Mouse (Mus musculus) heart, embryonic 16.5 days (tissue): Measurements from ENCODE around the gene Evx1. TPM values are rescaled to one million over a fixed set of nuclear protein-coding genes. Genes with fewer than 3 reads are reported as not detected.
A peak's percentile ranks its signal among the peaks of the same experiment; 100 is the strongest.

Source experiments
- ATAC-seq: fragments of 200-750 bp; cut with Nextera tagmentation; replicated peaks from 2 replicates; pipeline ENCODE4 v1.8.0; 2017; ENCODE audit warnings: moderate number of reproducible peaks; ENCODE audit not compliant: insufficient read depth, low FRiP score; ENCODE audit errors: extremely low read depth
- H3K27ac ChIP-seq: fragments of 300-500 bp; sonication (generic); 2 replicates; pipeline ENCODE4 v1.5.1; 2014; ENCODE audit warnings: mild to moderate bottlenecking, low read length, control low read depth, moderate library complexity
- H3K27me3 ChIP-seq: fragments of 300-500 bp; sonication (generic); 2 replicates; pipeline ENCODE4 v1.6.1; 2014; ENCODE audit warnings: low read length, mixed read lengths; ENCODE audit not compliant: control insufficient read depth, insufficient read depth
- H3K36me3 ChIP-seq: fragments of 300-500 bp; sonication (generic); 2 replicates; pipeline ENCODE4 v1.6.1; 2014; ENCODE audit not compliant: control insufficient read depth, insufficient read depth
- H3K4me1 ChIP-seq: fragments of 300-500 bp; sonication (generic); 2 replicates; pipeline ENCODE4 v1.6.1; 2014; ENCODE audit warnings: low read length, mixed read lengths; ENCODE audit not compliant: control insufficient read depth, insufficient read depth
- H3K4me2 ChIP-seq: fragments of 300-500 bp; sonication (generic); 2 replicates; pipeline ENCODE4 v1.6.1; 2014; ENCODE audit warnings: low read depth, mild to moderate bottlenecking, control low read depth, low read length
- H3K4me3 ChIP-seq: fragments of 300-500 bp; sonication (generic); 2 replicates; pipeline ENCODE4 v1.5.1; 2014; ENCODE audit warnings: mild to moderate bottlenecking, control low read depth, low read length
- H3K9ac ChIP-seq: fragments of 300-500 bp; sonication (generic); 2 replicates; pipeline ENCODE4 v1.6.1; 2014; ENCODE audit warnings: low read length, control low read depth
- H3K9me3 ChIP-seq: fragments of 300-500 bp; sonication (generic); replicated peaks from 2 replicates; pipeline ENCODE4 v1.6.1; 2016; ENCODE audit warnings: low read length; ENCODE audit not compliant: control insufficient read depth
- WGBS: fragments of 180-500 bp; shearing (Covaris S2); extraction: QIAGEN DNeasy Blood & Tissue Kit; methylation state at CpG from one replicate; pipeline ENCODE4 v1.1.7; 2014; 5-methylcytosine and 5-hydroxymethylcytosine counted together
- polyA plus RNA-seq: library from polyadenylated mRNA; unstranded; fragments of >200 nt; fragmentation: Nextera tagmentation; extraction: Ambion mirVana; gene quantifications from 2 replicates; pipeline ENCODE4 v1.2.1, GENCODE M21; 2015

Evx1 gene
- polyA plus RNA-seq, 1 experiment from 2014 or later: not detected

DNA sequence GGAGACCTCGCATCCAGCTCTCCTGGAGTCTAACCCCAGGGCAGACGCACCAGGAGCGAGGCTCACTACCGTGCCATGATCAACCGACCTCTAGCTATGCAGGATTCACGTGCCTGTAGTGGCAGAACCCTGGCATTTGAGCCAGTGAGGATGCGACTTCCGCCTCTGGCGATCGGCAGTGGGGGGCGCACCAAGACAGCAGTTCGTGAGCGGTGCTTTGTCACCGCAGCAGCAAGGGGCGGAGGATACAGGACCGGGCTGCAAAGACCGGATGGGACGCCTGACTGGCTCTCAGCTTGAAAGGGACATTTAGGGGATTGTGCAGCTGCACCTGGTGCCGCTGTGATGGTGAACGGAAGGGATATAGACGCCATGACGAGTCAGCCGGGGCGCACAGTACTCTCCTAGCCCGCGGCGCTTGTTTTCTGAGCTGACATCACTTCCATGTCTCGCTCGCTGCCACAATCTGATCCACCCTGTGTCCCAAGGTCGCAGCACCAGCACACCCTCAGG is 7.4 kb upstream of the Evx1 start:
- 1% methylated on average over 30 of the region's 30 CpGs for WGBS
- H3K4me2 ChIP-seq: peak overlapping the region; percentile 63
- H3K27me3 ChIP-seq: peaks cover 62% of the 10 kb centered on the region
- H3K27ac ChIP-seq: no peak overlapping the region
- ATAC-seq: peak; percentile 32
- H3K36me3 ChIP-seq: no peaks in the 10 kb centered on the region
- peak overlapping the region; percentile 48 for H3K4me3 ChIP-seq
- peaks cover 6% of the 10 kb centered on the region; the same call in 1 of the 2 replicates for H3K4me1 ChIP-seq
- no peaks in the 10 kb centered on the region for H3K9me3 ChIP-seq
- peak overlapping the region; percentile 0; the same call in 1 of the 2 replicates for H3K9ac ChIP-seq

DNA sequence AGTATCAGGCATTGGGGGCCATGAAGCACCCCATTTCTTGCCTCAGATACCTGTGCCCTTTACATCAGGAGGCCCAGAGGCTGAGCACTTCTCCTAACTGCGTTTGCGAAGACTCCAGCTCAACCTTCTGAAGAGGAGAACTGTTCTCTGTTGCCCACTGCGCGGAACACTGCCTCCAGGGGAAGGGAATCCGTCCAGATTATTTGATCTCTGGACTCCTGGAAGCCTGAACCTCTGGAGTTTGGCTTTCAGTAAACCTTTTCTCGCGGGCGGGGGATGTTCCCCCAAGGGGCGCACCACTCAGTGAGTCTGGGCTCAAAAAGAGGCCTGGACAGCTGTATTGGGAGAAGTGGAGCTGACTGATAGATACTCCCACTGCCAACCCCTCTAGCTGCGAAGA is 3.5 kb upstream of the Evx1 start:
- Histone ChIP-seq H3K4me2 (no peak overlapping the region), H3K27ac (no peak overlapping the region), H3K9ac (no peak overlapping the region), H3K9me3 (no peaks in the 10 kb centered on the region), H3K4me3 (no peak overlapping the region), H3K27me3 (peaks cover 90% of the 10 kb centered on the region), H3K36me3 (no peaks in the 10 kb centered on the region), H3K4me1 (peaks cover 6% of the 10 kb centered on the region)
- ATAC-seq: no peak
- 33% methylated on average over 10 of the region's 10 CpGs for WGBS

- no peak for ATAC-seq
- peaks cover 6% of the 10 kb centered on the region for H3K4me1 ChIP-seq
- no peaks in the 10 kb centered on the region for H3K36me3 ChIP-seq
- WGBS: 1% methylated on average over 24 of the region's 24 CpGs
- peaks cover 92% of the 10 kb centered on the region for H3K27me3 ChIP-seq
- H3K4me2 ChIP-seq: peak overlapping the region; percentile 10
- H3K27ac ChIP-seq: no peak overlapping the region
- no peaks in the 10 kb centered on the region for H3K9me3 ChIP-seq
- peak overlapping the region; percentile 11 for H3K4me3 ChIP-seq
- H3K9ac ChIP-seq: no peak overlapping the region
Observed at GRCm38 (mm10) chr6:52310366-52310765, 2.9 kb upstream of the Evx1 start.

DNA sequence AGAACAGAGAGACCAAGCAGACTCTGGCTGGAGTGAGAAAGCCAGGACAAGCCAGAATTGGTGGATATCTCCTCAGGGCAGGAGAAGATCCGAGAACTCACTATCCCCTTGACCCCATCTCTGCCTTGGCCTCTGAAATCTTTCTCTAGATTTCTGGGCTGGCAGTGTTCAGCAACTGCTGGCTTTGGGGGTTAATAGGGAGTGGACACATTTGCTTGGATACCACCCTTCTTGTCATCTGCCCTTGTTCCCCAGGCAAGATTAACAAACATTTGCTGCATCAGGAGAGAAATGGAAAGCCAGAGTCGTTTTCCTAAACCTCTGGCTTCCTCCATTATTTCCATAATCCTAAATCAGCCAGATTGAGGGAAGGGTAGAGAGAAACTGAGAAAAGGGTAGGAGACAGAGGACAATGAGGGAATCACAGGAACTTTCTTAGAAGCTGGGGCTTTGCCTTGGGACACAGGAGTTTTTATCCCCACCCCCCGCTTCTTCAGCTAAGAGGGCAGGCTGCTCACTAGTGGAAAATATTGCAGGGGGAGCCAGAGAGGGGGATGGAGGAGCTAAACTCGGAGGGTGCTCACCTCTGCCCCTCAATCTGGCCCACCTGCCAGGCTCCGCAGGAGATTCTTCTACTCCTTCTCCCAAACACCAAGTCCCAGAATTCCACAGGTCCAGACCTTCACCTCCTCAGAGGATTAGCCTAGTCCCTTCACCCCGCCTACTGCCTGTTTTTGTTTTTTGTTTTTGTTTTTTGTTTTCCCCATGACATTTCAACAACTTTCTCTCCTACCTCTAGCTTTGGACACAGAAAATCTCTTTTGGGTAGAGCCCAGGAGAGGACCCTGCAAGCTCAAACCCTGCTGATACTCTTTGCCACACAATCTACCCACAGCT is 1.4 kb upstream of the Evx1 start:
- H3K4me1 ChIP-seq: peaks cover 9% of the 10 kb centered on the region
- H3K27ac ChIP-seq: no peak overlapping the region
- no peak overlapping the region for H3K9ac ChIP-seq
- WGBS: 5% methylated on average over 6 of the region's 6 CpGs
- no peaks in the 10 kb centered on the region for H3K36me3 ChIP-seq
- ATAC-seq: no peak
- no peak overlapping the region for H3K4me2 ChIP-seq
- peaks cover 95% of the 10 kb centered on the region for H3K27me3 ChIP-seq
- no peak overlapping the region for H3K4me3 ChIP-seq
- H3K9me3 ChIP-seq: no peaks in the 10 kb centered on the region

GRCm38 (mm10) chr6:52312558-52312915 is 761 bp upstream of the Evx1 start:
- Histone ChIP-seq H3K36me3 (no peaks in the 10 kb centered on the region), H3K27ac (no peak overlapping the region), H3K9ac (no peak overlapping the region), H3K27me3 (peaks cover 95% of the 10 kb centered on the region), H3K4me1 (peaks cover 9% of the 10 kb centered on the region), H3K4me2 (no peak overlapping the region), H3K4me3 (no peak overlapping the region), H3K9me3 (no peaks in the 10 kb centered on the region)
- ATAC-seq: no peak
- WGBS: 3% methylated on average over 8 of the region's 8 CpGs

DNA sequence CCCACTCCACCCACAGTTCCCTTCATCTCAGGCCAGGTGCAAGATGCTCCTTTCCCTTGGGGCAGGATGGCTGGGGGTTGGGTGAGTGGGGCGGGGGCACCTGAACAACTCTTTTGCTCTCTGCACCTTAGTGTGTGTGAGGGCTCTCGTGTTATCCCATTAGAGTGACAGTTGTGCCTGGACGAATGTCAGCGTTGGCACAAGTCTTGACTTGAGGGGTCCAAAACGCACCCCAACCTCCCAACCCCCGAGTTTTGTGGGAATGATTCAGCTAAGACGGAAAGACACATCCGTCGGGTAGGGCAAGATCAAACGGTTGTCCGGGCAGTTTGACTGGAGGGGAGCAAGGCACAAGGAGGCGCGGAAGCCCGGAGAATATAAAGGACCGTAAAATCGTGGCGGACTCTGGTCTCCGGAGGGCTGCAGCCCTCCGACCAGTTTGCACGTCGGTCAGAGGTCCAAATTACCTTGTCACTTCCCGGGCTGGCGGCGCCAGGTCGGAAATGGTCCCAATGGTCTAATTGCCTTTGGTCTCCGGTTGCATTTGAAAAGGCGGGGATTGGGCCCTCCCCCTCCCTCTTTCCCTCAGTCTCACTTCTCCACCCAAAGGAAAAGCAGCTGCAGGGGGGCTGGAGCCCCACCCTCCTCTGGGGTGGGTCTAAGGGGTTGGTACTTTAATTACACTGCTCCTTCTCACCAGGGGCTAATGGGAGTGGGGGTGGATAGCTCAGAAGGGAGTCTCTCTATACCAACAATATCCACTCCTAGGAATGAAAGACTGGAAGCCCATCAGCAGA is 1.2 kb downstream of the Evx1 start:
- Histone ChIP-seq H3K27me3 (peaks cover 95% of the 10 kb centered on the region), H3K4me1 (peaks cover 9% of the 10 kb centered on the region), H3K36me3 (no peaks in the 10 kb centered on the region), H3K4me3 (no peak overlapping the region; the same call in 1 of the 2 replicates), H3K27ac (no peak overlapping the region), H3K4me2 (no peak overlapping the region), H3K9ac (no peak overlapping the region), H3K9me3 (no peaks in the 10 kb centered on the region)
- 1% methylated on average over 27 of the region's 27 CpGs for WGBS
- ATAC-seq: no peak

DNA sequence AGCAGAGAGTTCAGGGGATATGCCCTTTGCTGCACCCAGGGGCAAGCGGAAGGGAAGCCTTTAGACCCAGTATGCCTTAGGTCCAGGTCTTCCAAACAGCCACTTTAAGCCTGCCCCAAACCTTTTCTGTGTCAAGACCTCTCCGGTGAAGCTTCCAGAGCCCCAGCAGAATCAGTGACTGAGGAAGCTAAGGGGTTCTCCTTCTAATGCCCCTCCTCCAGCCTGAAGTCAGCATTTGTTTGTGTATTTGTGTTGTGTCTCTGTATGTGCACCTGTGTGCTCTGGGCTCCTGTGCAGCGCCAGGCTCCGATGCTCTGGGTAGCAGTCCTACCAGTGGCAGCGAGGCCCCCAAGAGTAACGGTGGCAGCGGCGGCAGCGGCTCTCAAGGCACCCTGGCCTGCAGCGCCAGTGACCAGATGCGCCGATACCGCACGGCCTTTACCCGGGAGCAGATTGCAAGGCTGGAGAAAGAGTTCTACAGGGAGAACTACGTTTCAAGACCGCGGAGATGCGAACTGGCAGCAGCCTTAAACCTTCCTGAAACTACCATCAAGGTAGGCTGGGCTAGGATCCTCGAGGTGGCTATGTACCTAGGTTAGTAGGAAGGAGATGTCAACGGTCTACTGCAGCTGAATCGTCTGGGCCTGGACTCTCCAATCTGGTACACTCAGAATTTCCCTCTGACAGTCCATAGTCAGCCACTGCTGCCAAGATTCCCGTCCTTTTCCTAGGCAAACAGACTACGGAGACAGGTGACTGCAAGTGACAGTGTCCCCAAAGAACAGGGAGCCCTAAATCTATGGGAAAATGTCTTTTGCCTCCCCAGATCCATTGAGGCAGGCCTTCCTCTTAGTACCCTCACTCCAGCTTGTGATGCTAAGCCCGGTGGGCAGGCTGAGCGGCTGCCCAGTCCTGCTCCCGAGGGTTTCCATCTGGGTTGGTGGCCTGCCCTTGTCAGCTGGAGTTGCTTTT is 2.4 kb downstream of the Evx1 start:
- no peak for ATAC-seq

DNA sequence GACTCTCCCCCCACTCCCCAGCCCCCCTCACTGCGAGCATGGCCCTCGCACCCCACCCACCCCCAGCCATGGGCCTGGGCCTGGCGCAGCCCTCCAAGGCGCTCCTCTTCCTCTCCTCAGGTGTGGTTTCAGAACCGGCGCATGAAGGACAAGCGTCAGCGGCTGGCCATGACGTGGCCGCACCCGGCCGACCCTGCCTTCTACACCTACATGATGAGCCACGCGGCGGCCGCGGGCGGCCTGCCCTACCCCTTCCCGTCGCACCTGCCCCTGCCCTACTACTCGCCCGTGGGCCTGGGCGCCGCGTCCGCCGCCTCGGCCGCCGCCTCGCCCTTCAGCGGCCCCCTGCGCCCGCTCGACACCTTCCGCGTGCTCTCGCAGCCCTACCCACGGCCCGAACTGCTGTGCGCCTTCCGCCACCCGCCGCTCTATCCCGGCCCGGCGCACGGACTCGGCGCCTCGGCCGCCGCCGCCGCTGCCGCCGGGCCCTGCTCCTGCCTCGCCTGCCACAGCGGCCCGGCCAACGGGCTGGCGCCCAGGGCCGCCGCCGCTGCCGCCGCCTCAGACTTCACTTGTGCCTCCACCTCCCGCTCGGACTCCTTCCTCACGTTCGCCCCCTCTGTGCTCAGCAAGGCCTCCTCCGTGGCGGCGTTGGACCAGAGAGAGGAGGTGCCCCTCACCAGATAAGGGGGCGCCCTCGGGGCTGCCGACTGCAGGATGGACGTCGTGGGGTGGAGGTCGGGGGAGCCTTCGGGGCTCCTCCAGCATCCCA is 3.3 kb downstream of the Evx1 start:
- H3K4me2 ChIP-seq: peak overlapping the region; percentile 63
- peaks cover 93% of the 10 kb centered on the region for H3K27me3 ChIP-seq
- ATAC-seq: no peak
- H3K4me1 ChIP-seq: peaks cover 5% of the 10 kb centered on the region; the same call in 1 of the 2 replicates
- H3K4me3 ChIP-seq: peak overlapping the region; percentile 41
- 3% methylated on average over 77 of the region's 81 CpGs for WGBS
- H3K9me3 ChIP-seq: no peaks in the 10 kb centered on the region
- no peak overlapping the region for H3K27ac ChIP-seq
- no peaks in the 10 kb centered on the region for H3K36me3 ChIP-seq
- H3K9ac ChIP-seq: no peak overlapping the region

More for the DNA sequence above, 2.4 kb downstream of the Evx1 start:
- H3K4me3 ChIP-seq: peak overlapping the region; percentile 41; the same call in 1 of the 2 replicates
- H3K9me3 ChIP-seq: no peaks in the 10 kb centered on the region
- H3K27ac ChIP-seq: no peak overlapping the region
- peaks cover 5% of the 10 kb centered on the region; the same call in 1 of the 2 replicates for H3K4me1 ChIP-seq
- no peaks in the 10 kb centered on the region for H3K36me3 ChIP-seq
- 15% methylated on average over 27 of the region's 27 CpGs for WGBS
- peaks cover 94% of the 10 kb centered on the region for H3K27me3 ChIP-seq
- no peak overlapping the region for H3K9ac ChIP-seq
- peak overlapping the region; percentile 63; the same call in 1 of the 2 replicates for H3K4me2 ChIP-seq
